Mouse (Mus musculus) embryonic facial prominence, embryonic 15.5 days (tissue): Measurements from ENCODE around the gene Shc3. TPM values are rescaled to one million over a fixed set of nuclear protein-coding genes. Genes with fewer than 3 reads are reported as not detected.
A peak's percentile ranks its signal among the peaks of the same experiment; 100 is the strongest.

Source experiments
- ATAC-seq: fragments of 200-750 bp; cut with Nextera tagmentation; 2 replicates; pipeline ENCODE4 v1.8.0; 2017; ENCODE audit warnings: low read depth, moderate TSS enrichment; ENCODE audit not compliant: insufficient number of reproducible peaks, low FRiP score, low TSS enrichment
- H3K27ac ChIP-seq: fragments of 300-500 bp; sonication (generic); replicated peaks from 2 replicates; pipeline ENCODE4 v1.5.1; 2015; ENCODE audit warnings: mild to moderate bottlenecking, inconsistent platforms
- H3K27me3 ChIP-seq: fragments of 300-500 bp; sonication (generic); 2 replicates; pipeline ENCODE4 v1.6.1; 2015; ENCODE audit warnings: inconsistent platforms
- H3K36me3 ChIP-seq: fragments of 300-500 bp; sonication (generic); 2 replicates; pipeline ENCODE4 v1.6.1; 2015; ENCODE audit warnings: mild to moderate bottlenecking, inconsistent platforms
- H3K4me1 ChIP-seq: fragments of 300-500 bp; sonication (generic); 2 replicates; pipeline ENCODE4 v1.6.1; 2015; ENCODE audit warnings: inconsistent platforms
- H3K4me2 ChIP-seq: fragments of 300-500 bp; sonication (generic); replicated peaks from 2 replicates; pipeline ENCODE4 v1.6.1; 2015; ENCODE audit warnings: mild to moderate bottlenecking, inconsistent platforms
- H3K4me3 ChIP-seq: fragments of 300-500 bp; sonication (generic); replicated peaks from 2 replicates; pipeline ENCODE4 v1.5.1; 2015; ENCODE audit warnings: mild to moderate bottlenecking, inconsistent platforms
- H3K9ac ChIP-seq: fragments of 300-500 bp; sonication (generic); 2 replicates; pipeline ENCODE4 v1.6.1; 2015; ENCODE audit warnings: inconsistent platforms
- H3K9me3 ChIP-seq: fragments of 300-500 bp; sonication (generic); replicated peaks from 2 replicates; pipeline ENCODE4 v1.6.1; 2016; ENCODE audit warnings: inconsistent platforms
- WGBS: fragments of 180-500 bp; shearing (Covaris S2); methylation state at CpG from one replicate; pipeline ENCODE4 v1.1.7; 2015; 5-methylcytosine and 5-hydroxymethylcytosine counted together
- polyA plus RNA-seq: library from polyadenylated mRNA; unstranded; fragments of >200 nt; fragmentation: Nextera tagmentation; extraction: Ambion mirVana; gene quantifications from 2 replicates; pipeline ENCODE4 v1.2.1, GENCODE M21; 2015

Gene Shc3
- polyA plus RNA-seq, 1 experiment from 2014 or later = 1.4 TPM

GRCm38 (mm10) chr13:51416727-51417126 lies 152.5 kb downstream of the Shc3 start:
- H3K27ac ChIP-seq = no peak overlapping the region
- no peak overlapping the region for H3K9ac ChIP-seq
- peaks cover 59% of the 10 kb centered on the region for H3K4me1 ChIP-seq
- H3K36me3 ChIP-seq = peaks cover 55% of the 10 kb centered on the region
- no peak for ATAC-seq
- H3K4me2 ChIP-seq = no peak overlapping the region
- H3K27me3 ChIP-seq = no peaks in the 10 kb centered on the region
- 81% methylated on average over 11 of the region's 11 CpGs for WGBS
- H3K9me3 ChIP-seq = 0 out of 2 replicates have a peak, but pooled peaks cover 6% of the 10 kb centered on the region
- H3K4me3 ChIP-seq = no peak overlapping the region

DNA sequence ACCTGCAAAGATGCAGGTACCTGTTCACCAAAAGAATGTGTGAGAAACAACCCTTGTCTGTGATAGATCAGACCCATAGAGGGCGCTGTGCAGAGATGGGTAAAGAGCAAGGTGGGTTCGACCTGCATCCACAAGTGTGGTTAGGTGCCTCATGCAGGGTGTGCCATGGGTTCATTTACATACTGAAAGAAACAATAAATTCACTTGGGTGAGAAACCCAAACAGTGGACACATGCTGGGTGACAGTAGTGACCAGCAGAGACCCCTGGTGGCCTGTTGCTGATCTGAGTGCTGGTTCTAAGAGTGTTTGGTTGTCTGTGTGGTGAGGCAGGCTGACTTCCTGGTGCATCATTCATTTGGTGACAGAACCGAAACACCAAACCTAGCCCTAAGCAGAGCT lies 155.8 kb downstream of the Shc3 start:
- H3K4me3 ChIP-seq = no peak overlapping the region
- no peak overlapping the region for H3K27ac ChIP-seq
- ATAC-seq = no peak
- WGBS = 64% methylated on average over 3 of the region's 3 CpGs
- peaks cover 59% of the 10 kb centered on the region for H3K4me1 ChIP-seq
- peak overlapping the region; percentile 61; the same call in 1 of the 2 replicates for H3K4me2 ChIP-seq
- 0 out of 2 replicates have a peak, but pooled peaks cover 6% of the 10 kb centered on the region for H3K9me3 ChIP-seq
- no peaks in the 10 kb centered on the region for H3K27me3 ChIP-seq
- H3K9ac ChIP-seq = no peak overlapping the region
- peaks cover 24% of the 10 kb centered on the region for H3K36me3 ChIP-seq

DNA sequence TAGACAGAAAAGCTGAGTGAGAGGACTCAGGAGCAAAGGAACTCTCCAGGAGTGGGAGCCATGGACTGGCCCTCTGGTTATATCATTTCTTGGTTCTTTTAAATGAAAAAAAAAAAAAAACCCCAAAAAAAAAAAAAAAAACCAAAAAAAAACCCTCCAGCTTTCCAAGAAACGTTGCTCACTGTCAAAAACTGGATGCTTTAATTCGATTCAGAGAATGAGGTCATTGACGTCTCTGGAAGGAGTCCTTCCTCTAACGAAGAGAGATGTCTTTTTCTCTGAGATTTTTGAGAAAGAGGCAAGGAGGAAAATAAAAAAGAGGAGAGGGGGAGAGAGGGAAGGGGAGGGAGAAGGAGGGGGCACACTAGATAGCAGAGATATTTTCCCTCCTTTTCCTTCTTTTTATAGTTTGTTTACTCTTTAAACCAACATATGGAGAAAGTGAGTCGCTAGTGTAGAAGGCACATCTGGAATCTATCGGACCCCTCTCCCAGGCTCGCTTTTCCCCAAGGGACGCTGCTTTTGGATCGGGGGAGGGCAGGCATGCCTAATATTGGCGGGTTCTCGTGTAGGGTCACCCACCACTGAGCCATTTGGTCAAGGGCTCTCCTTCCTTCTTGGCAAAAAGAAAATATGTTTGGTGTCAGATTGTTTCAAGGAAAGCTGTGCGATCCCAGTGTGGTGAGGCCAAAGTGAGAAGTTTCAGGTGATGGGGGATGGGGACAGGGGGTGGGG lies 157.4 kb downstream of the Shc3 start:
- peak overlapping the region; percentile 35 for H3K9ac ChIP-seq
- peaks cover 24% of the 10 kb centered on the region for H3K36me3 ChIP-seq
- peaks cover 59% of the 10 kb centered on the region for H3K4me1 ChIP-seq
- H3K27ac ChIP-seq = peak overlapping the region; percentile 90
- peak overlapping the region; percentile 61 for H3K4me2 ChIP-seq
- no peaks in the 10 kb centered on the region for H3K27me3 ChIP-seq
- 0 out of 2 replicates have a peak, but pooled peaks cover 6% of the 10 kb centered on the region for H3K9me3 ChIP-seq
- H3K4me3 ChIP-seq = peak overlapping the region; percentile 61
- ATAC-seq = no peak
- 24% methylated on average over 12 of the region's 12 CpGs for WGBS

- Histone ChIP-seq H3K4me2 (peak overlapping the region; percentile 61), H3K9me3 (0 out of 2 replicates have a peak, but pooled peaks cover 6% of the 10 kb centered on the region), H3K9ac (peak overlapping the region; percentile 34), H3K27me3 (no peaks in the 10 kb centered on the region), H3K4me1 (peaks cover 60% of the 10 kb centered on the region), H3K36me3 (peaks cover 22% of the 10 kb centered on the region), H3K4me3 (peak overlapping the region; percentile 61), H3K27ac (peak overlapping the region; percentile 90)
- no peak for ATAC-seq
- WGBS = 29% methylated on average over 9 of the region's 9 CpGs
Observed at GRCm38 (mm10) chr13:51411243-51411642, 158.0 kb downstream of the Shc3 start.

GRCm38 (mm10) chr13:51409936-51410481 lies 159.2 kb downstream of the Shc3 start:
- H3K36me3 ChIP-seq = peaks cover 10% of the 10 kb centered on the region
- peak overlapping the region; percentile 34; the same call in 1 of the 2 replicates for H3K9ac ChIP-seq
- peak overlapping the region; percentile 61 for H3K4me2 ChIP-seq
- H3K27ac ChIP-seq = peak overlapping the region; percentile 90
- no peaks in the 10 kb centered on the region for H3K27me3 ChIP-seq
- H3K4me1 ChIP-seq = peaks cover 55% of the 10 kb centered on the region
- 25% methylated on average over 6 of the region's 6 CpGs for WGBS
- peak overlapping the region; percentile 61 for H3K4me3 ChIP-seq
- H3K9me3 ChIP-seq = 0 out of 2 replicates have a peak, but pooled peaks cover 3% of the 10 kb centered on the region
- ATAC-seq = no peak

DNA sequence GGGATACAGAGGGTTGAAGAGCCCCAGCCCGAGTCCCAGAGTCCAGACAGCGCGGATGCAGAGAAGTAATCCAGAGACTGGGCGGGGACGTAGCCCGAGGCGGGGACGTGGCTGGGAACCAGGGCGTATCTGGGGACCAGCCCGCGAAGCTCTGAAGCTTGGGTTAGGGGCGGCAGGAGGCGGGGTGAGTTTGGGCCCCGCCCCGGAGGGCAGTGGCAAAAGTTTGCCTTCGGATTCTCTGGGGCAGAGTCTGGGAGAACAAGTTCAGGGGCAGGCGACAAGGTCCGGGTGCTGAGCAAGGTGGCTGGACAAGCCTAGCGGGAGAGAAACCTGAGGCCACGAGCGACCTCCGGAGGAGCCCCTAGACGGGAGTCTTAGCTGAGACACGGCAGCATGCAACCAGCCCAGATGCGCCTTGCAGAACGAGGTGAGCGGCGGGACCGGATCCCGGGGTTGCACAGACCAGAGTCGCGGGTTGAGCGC lies 160.7 kb downstream of the Shc3 start, which contains the start of gene S1pr3:
Gene S1pr3 (plus strand): TSS at position 121 of the 483 bp plus-strand sequence.
- H3K4me1 ChIP-seq = peaks cover 43% of the 10 kb centered on the region
- H3K36me3 ChIP-seq = no peaks in the 10 kb centered on the region
- under 1% methylated on average over 33 of the region's 33 CpGs for WGBS
- H3K27ac ChIP-seq = peak within 1 kb of the TSS; percentile 90
- peak within 1 kb of the TSS; percentile 61 for H3K4me3 ChIP-seq
- no peaks in the 10 kb centered on the region for H3K27me3 ChIP-seq
- ATAC-seq = peak; percentile 80
- peak within 1 kb of the TSS; percentile 44 for H3K9ac ChIP-seq
- H3K4me2 ChIP-seq = peak within 1 kb of the TSS; percentile 61
- H3K9me3 ChIP-seq = no peaks in the 10 kb centered on the region

- H3K4me3 ChIP-seq = peak overlapping the region; percentile 61
- ATAC-seq = no peak
- H3K27me3 ChIP-seq = no peaks in the 10 kb centered on the region
- H3K9me3 ChIP-seq = no peaks in the 10 kb centered on the region
- H3K4me2 ChIP-seq = peak overlapping the region; percentile 61
- WGBS = 17% methylated on average over 13 of the region's 13 CpGs
- no peaks in the 10 kb centered on the region for H3K36me3 ChIP-seq
- H3K4me1 ChIP-seq = peaks cover 34% of the 10 kb centered on the region
- peak overlapping the region; percentile 90 for H3K27ac ChIP-seq
- peak overlapping the region; percentile 12; the same call in 1 of the 2 replicates for H3K9ac ChIP-seq
Observed at GRCm38 (mm10) chr13:51407541-51408217, 161.5 kb downstream of the Shc3 start.

DNA sequence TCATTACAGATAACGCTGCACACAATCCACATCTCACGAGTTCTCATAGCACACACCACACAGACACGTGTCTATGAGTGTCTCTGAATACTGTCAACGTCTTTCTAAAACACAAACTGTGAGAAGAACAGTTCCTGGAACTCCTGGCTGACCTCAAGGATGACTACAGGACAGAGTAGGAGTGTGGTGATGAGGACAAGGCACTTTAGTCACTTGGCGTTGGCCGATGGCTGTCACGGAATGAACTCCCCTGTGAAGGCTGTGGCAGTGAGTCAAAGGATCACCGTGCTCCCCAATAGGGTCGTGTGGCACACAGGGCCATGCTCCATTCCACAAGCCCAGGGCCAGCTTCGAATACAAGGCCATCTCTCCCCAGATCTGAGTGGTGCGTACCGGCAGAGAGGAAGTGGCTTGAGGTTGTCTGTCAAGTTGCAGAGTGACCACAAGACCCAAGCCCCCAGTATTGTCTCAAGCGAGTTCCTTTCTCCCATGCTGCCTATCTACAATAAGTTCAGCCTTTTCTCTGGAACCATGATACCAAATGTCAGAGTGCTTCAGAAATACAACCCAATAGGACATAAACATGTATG lies 163.4 kb downstream of the Shc3 start:
- Histone ChIP-seq H3K36me3 (no peaks in the 10 kb centered on the region), H3K27ac (no peak overlapping the region), H3K9ac (no peak overlapping the region), H3K9me3 (no peaks in the 10 kb centered on the region), H3K4me3 (no peak overlapping the region), H3K27me3 (no peaks in the 10 kb centered on the region), H3K4me1 (peaks cover 33% of the 10 kb centered on the region), H3K4me2 (no peak overlapping the region)
- ATAC-seq = no peak
- WGBS = 84% methylated on average over 13 of the region's 13 CpGs

DNA sequence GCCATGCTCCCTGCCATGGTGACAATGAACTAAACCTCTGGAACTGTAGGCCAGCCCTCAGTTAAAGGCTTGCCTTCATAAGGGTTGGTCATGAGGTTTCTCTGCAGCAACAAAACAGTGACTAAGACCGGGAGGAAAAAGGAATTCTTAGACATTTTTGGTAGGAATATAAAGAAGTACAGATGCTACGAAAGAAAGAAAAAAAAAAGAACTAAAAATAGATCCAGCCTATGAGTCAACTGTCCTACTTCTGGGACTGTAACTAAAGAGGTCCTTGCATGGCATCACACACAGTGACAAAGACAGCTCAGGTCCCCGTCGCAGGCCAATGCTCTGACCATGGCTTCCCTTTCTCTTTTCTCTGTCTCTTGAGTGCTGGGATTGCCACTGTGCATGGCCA lies 164.7 kb downstream of the Shc3 start:
- Histone ChIP-seq H3K4me1 (peaks cover 40% of the 10 kb centered on the region), H3K27me3 (no peaks in the 10 kb centered on the region), H3K27ac (no peak overlapping the region; the same call in 1 of the 2 replicates), H3K9ac (no peak overlapping the region), H3K4me3 (no peak overlapping the region), H3K4me2 (no peak overlapping the region), H3K36me3 (no peaks in the 10 kb centered on the region), H3K9me3 (no peaks in the 10 kb centered on the region)
- 62% methylated on average over 4 of the region's 4 CpGs for WGBS
- no peak for ATAC-seq

DNA sequence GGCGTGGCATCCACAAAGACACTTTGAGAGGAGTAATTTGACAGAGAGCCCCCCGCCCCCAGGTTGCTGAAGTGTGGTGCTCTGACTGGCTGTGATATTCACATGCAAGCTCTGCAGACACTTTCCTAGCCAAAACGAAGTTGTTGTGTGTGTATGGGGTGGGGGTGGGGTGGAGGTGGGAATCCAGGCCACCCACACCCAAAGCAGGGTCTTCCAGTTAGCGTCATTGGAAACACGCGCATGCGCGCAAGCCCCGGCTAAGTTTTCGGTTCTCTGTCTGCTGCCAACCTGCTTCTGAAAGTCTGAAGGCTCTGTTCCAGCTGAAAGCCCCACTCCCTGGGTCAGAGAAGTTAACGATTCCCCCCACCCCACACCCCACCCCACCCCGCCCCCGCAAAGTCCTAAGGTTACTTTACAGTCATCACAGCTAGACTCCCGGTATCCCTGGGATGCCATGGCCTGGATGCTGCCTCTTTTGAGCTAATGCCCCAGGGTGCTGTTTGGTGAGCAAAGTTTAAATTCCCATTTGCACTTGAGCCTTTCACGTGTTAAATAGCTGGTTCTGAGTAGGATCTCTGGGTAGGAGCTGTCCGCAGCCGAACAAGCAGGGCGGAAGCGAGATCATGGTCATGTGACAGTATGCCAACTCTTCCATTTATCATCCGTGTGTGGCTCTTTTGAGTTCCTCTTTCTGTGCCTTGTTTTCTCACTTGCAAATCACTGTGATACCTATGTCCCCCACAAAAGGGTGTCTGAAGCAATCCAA lies 168.3 kb downstream of the Shc3 start:
- no peak for ATAC-seq
- H3K4me1 ChIP-seq = peaks cover 13% of the 10 kb centered on the region
- H3K4me3 ChIP-seq = peak overlapping the region; percentile 36
- WGBS = 5% methylated on average over 20 of the region's 20 CpGs
- H3K9me3 ChIP-seq = no peaks in the 10 kb centered on the region
- peak overlapping the region; percentile 58 for H3K27ac ChIP-seq
- H3K4me2 ChIP-seq = peak overlapping the region; percentile 69
- H3K9ac ChIP-seq = peak overlapping the region; percentile 7; the same call in 1 of the 2 replicates
- H3K27me3 ChIP-seq = no peaks in the 10 kb centered on the region
- no peaks in the 10 kb centered on the region for H3K36me3 ChIP-seq
